Mouse (Mus musculus): ENCODE measurements around the gene Stx8. TPM values are rescaled to one million over a fixed set of nuclear protein-coding genes. Genes with fewer than 3 reads are reported as not detected.

The Stx8 gene
- polyA plus RNA-seq, 1 experiment = 15.9 TPM

- Histone ChIP-seq H3K36me3 (ENCODE audit: control insufficient read depth, insufficient read depth) (no peaks in the 10 kb centered on the region), H3ac (ENCODE audit: control insufficient read depth, insufficient read length, low read depth) (no peak overlapping the region), H3K27me3 (ENCODE audit: control insufficient read depth, insufficient read depth, insufficient read length) (no peaks in the 10 kb centered on the region), H3K79me3 (ENCODE audit: low read depth) (no peaks in the 10 kb centered on the region), H3K79me2 (ENCODE audit: control insufficient read depth, insufficient read depth) (no peaks in the 10 kb centered on the region), H3K4me3 (ENCODE audit: insufficient read depth, poor library complexity, severe bottlenecking) (no peak overlapping the region)
- no peak for TF ChIP-seq USF1 (IDR thresholded peaks at IDR 0.05; ENCODE audit: low read depth)
- no peak for TF ChIP-seq CEBPB (IDR thresholded peaks at IDR 0.05; ENCODE audit: low read depth)
- TF ChIP-seq MYOG (IDR thresholded peaks at IDR 0.05; ENCODE audit: control insufficient read depth, extremely low read depth, insufficient read length) = no peak
- no peak for TF ChIP-seq MYOD1 (IDR thresholded peaks at IDR 0.05; ENCODE audit: control insufficient read depth, insufficient read length, low read depth)
- TF ChIP-seq FOSL1 (IDR thresholded peaks at IDR 0.05; ENCODE audit: insufficient read depth, low read length, poor library complexity, severe bottlenecking) = no peak
- TF ChIP-seq CTCF (IDR thresholded peaks at IDR 0.05; ENCODE audit: control insufficient read depth, insufficient read depth, insufficient read length) = no peak
- TF ChIP-seq MAX (IDR thresholded peaks at IDR 0.05) = no peak
These were observed 233.1 kb downstream of the Stx8 start for GRCm38 (mm10) chr11:68199103-68199502.

DNA sequence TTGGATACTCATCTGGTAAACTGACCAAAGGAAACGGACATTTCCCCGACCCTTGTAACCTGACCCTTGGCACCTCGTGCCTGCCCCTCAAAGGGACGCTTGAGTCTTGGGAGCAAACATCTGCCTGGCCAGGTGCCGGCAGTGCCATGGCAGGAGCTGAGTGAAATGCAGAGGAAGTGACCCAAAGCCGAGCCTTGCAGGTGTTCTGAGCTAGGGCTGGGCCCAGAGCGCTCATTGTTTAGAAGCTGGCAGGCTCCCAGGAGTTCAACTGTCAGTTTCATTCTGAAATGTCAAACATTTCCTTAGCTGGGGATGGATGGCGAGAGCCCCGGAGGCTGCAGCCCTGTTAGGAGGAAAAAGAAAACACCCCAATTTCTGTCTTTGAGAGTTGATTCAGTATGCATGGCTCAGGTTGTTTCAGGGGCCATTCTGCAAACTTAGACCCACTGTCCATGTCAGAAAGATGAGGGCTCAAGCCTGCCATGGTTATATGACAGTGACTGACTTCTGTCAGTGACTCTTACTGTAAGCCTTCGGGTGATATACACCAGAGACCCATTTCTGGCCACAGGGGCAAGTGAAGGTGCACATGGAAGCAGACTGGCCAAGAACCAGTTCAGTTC is 233.9 kb downstream of the Stx8 start:
- no peaks in the 10 kb centered on the region for H3K36me3 ChIP-seq (ENCODE audit: control insufficient read depth, insufficient read depth)
- no peaks in the 10 kb centered on the region for H3K79me2 ChIP-seq (ENCODE audit: control insufficient read depth, insufficient read depth)
- H3K4me3 ChIP-seq (ENCODE audit: insufficient read depth, poor library complexity, severe bottlenecking) = no peak overlapping the region
- TF ChIP-seq USF1 (IDR thresholded peaks at IDR 0.05; ENCODE audit: low read depth) = no peak
- no peak for TF ChIP-seq CEBPB (IDR thresholded peaks at IDR 0.05; ENCODE audit: low read depth)
- TF ChIP-seq MAX (IDR thresholded peaks at IDR 0.05) = no peak
- TF ChIP-seq FOSL1 (IDR thresholded peaks at IDR 0.05; ENCODE audit: insufficient read depth, low read length, poor library complexity, severe bottlenecking) = no peak
- TF ChIP-seq CTCF (IDR thresholded peaks at IDR 0.05; ENCODE audit: control insufficient read depth, insufficient read depth, insufficient read length) = no peak
- TF ChIP-seq MYOD1 (IDR thresholded peaks at IDR 0.05; ENCODE audit: control insufficient read depth, insufficient read length, low read depth) = no peak
- no peak for TF ChIP-seq MYOG (IDR thresholded peaks at IDR 0.05; ENCODE audit: control insufficient read depth, extremely low read depth, insufficient read length)
- H3K27me3 ChIP-seq (ENCODE audit: control insufficient read depth, insufficient read depth, insufficient read length) = no peaks in the 10 kb centered on the region
- no peak overlapping the region for H3ac ChIP-seq (ENCODE audit: control insufficient read depth, insufficient read length, low read depth)
- no peaks in the 10 kb centered on the region for H3K79me3 ChIP-seq (ENCODE audit: low read depth)

DNA sequence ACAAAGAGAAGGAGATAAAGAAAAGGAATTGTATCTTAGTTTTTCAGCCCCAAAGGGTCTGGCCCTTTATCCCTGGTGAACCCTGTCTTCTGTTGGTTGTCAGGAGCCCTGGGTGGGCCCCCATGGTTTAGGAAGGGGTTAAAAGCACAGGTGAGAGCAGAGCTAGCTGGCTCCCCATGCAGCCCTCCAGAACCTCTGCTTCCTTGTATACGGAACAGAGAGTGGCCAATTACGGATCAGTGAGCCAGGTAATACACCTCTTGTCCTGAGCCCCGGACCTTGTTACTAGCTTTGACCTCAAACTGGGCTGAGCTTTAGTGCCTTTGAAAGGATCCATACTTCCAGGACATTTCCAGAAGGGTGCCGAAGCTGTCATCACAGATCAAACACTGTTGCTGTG is 234.5 kb downstream of the Stx8 start:
- no peak for TF ChIP-seq MYOD1 (IDR thresholded peaks at IDR 0.05; ENCODE audit: control insufficient read depth, insufficient read length, low read depth)
- no peak for TF ChIP-seq CEBPB (IDR thresholded peaks at IDR 0.05; ENCODE audit: low read depth)
- TF ChIP-seq USF1 (IDR thresholded peaks at IDR 0.05; ENCODE audit: low read depth) = no peak
- Histone ChIP-seq H3ac (ENCODE audit: control insufficient read depth, insufficient read length, low read depth) (no peak overlapping the region), H3K79me2 (ENCODE audit: control insufficient read depth, insufficient read depth) (no peaks in the 10 kb centered on the region), H3K79me3 (ENCODE audit: low read depth) (no peaks in the 10 kb centered on the region), H3K36me3 (ENCODE audit: control insufficient read depth, insufficient read depth) (no peaks in the 10 kb centered on the region), H3K27me3 (ENCODE audit: control insufficient read depth, insufficient read depth, insufficient read length) (no peaks in the 10 kb centered on the region), H3K4me3 (ENCODE audit: insufficient read depth, poor library complexity, severe bottlenecking) (no peak overlapping the region)

DNA sequence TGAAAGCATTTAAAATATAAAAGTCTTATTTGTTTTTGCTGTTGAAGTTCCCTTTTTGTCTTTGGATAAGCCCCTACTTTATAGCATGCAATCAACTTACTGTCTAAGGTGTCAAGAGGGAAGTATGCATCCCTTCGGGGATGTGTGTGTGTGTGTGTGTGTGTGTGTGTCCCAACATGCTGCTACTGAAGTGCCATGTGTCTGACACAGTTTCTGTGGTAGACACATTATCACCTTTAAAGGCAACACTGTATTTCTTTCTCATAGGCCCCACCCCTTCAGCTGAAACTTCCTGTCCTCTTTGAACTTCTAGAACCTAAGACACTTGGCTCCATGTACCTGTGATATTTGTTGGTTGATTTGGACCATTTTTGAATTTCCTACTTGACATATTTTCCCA is 235.1 kb downstream of the Stx8 start:
- Histone ChIP-seq H3K4me3 (ENCODE audit: insufficient read depth, poor library complexity, severe bottlenecking) (no peak overlapping the region), H3K27me3 (ENCODE audit: control insufficient read depth, insufficient read depth, insufficient read length) (no peaks in the 10 kb centered on the region), H3K79me3 (ENCODE audit: low read depth) (no peaks in the 10 kb centered on the region), H3ac (ENCODE audit: control insufficient read depth, insufficient read length, low read depth) (no peak overlapping the region), H3K36me3 (ENCODE audit: control insufficient read depth, insufficient read depth) (no peaks in the 10 kb centered on the region), H3K79me2 (ENCODE audit: control insufficient read depth, insufficient read depth) (no peaks in the 10 kb centered on the region)
- TF ChIP-seq MAX (IDR thresholded peaks at IDR 0.05) (no peak), USF1 (IDR thresholded peaks at IDR 0.05; ENCODE audit: low read depth) (no peak), CTCF (IDR thresholded peaks at IDR 0.05; ENCODE audit: control insufficient read depth, insufficient read depth, insufficient read length) (no peak), FOSL1 (IDR thresholded peaks at IDR 0.05; ENCODE audit: insufficient read depth, low read length, poor library complexity, severe bottlenecking) (no peak), CEBPB (IDR thresholded peaks at IDR 0.05; ENCODE audit: low read depth) (no peak), MYOD1 (IDR thresholded peaks at IDR 0.05; ENCODE audit: control insufficient read depth, insufficient read length, low read depth) (no peak), MYOG (IDR thresholded peaks at IDR 0.05; ENCODE audit: control insufficient read depth, extremely low read depth, insufficient read length) (no peak)

- no peak overlapping the region for H3K4me3 ChIP-seq (ENCODE audit: insufficient read depth, poor library complexity, severe bottlenecking)
- H3K79me2 ChIP-seq (ENCODE audit: control insufficient read depth, insufficient read depth) = no peaks in the 10 kb centered on the region
- H3ac ChIP-seq (ENCODE audit: control insufficient read depth, insufficient read length, low read depth) = no peak overlapping the region
- H3K36me3 ChIP-seq (ENCODE audit: control insufficient read depth, insufficient read depth) = no peaks in the 10 kb centered on the region
- no peak for TF ChIP-seq MYOG (IDR thresholded peaks at IDR 0.05; ENCODE audit: control insufficient read depth, extremely low read depth, insufficient read length)
- H3K27me3 ChIP-seq (ENCODE audit: control insufficient read depth, insufficient read depth, insufficient read length) = no peaks in the 10 kb centered on the region
- H3K79me3 ChIP-seq (ENCODE audit: low read depth) = no peaks in the 10 kb centered on the region
These were observed 235.9 kb downstream of the Stx8 start for GRCm38 (mm10) chr11:68201811-68202459.

- Histone ChIP-seq H3K4me3 (ENCODE audit: insufficient read depth, poor library complexity, severe bottlenecking) (no peak overlapping the region), H3K79me3 (ENCODE audit: low read depth) (no peaks in the 10 kb centered on the region), H3K27me3 (ENCODE audit: control insufficient read depth, insufficient read depth, insufficient read length) (no peaks in the 10 kb centered on the region), H3K79me2 (ENCODE audit: control insufficient read depth, insufficient read depth) (no peaks in the 10 kb centered on the region), H3K36me3 (ENCODE audit: control insufficient read depth, insufficient read depth) (no peaks in the 10 kb centered on the region), H3ac (ENCODE audit: control insufficient read depth, insufficient read length, low read depth) (no peak overlapping the region)
- no peak for TF ChIP-seq USF1 (IDR thresholded peaks at IDR 0.05; ENCODE audit: low read depth)
- TF ChIP-seq MYOD1 (IDR thresholded peaks at IDR 0.05; ENCODE audit: control insufficient read depth, insufficient read length, low read depth) = no peak
- no peak for TF ChIP-seq MYOG (IDR thresholded peaks at IDR 0.05; ENCODE audit: control insufficient read depth, extremely low read depth, insufficient read length)
- no peak for TF ChIP-seq CTCF (IDR thresholded peaks at IDR 0.05; ENCODE audit: control insufficient read depth, insufficient read depth, insufficient read length)
- no peak for TF ChIP-seq FOSL1 (IDR thresholded peaks at IDR 0.05; ENCODE audit: insufficient read depth, low read length, poor library complexity, severe bottlenecking)
- TF ChIP-seq MAX (IDR thresholded peaks at IDR 0.05) = no peak
- no peak for TF ChIP-seq CEBPB (IDR thresholded peaks at IDR 0.05; ENCODE audit: low read depth)
These were observed 236.6 kb downstream of the Stx8 start for GRCm38 (mm10) chr11:68202561-68202960.
